Mouse (Mus musculus) hindbrain, embryonic 14.5 days (tissue): ENCODE results near the gene Aurkb. TPM values are rescaled to one million over a fixed set of nuclear protein-coding genes. Genes with fewer than 3 reads are reported as not detected.

Source experiments
- ATAC-seq: fragments of 200-750 bp; cut with Nextera tagmentation; 2 replicates; pipeline ENCODE4 v1.8.0; 2017; ENCODE audit warnings: moderate number of reproducible peaks, mild to moderate bottlenecking, moderate TSS enrichment, moderate library complexity; ENCODE audit not compliant: low FRiP score
- DNase-seq: peaks from one replicate; pipeline ENCODE4 v3.0.0-alpha.2; 2015; ENCODE audit warnings: low spot score
- H3K27ac ChIP-seq: fragments of 300-500 bp; sonication (generic); 2 replicates; pipeline ENCODE4 v1.5.1; 2014; ENCODE audit warnings: mild to moderate bottlenecking, moderate library complexity
- H3K27me3 ChIP-seq: fragments of 300-500 bp; sonication (generic); 2 replicates; pipeline ENCODE4 v1.6.1; 2014; ENCODE audit warnings: mild to moderate bottlenecking, low read length, mixed read lengths; ENCODE audit not compliant: control insufficient read depth, insufficient read depth
- H3K36me3 ChIP-seq: fragments of 300-500 bp; sonication (generic); replicated peaks from 2 replicates; pipeline ENCODE4 v1.6.1; 2014; ENCODE audit not compliant: control insufficient read depth, insufficient read depth
- H3K4me1 ChIP-seq: fragments of 300-500 bp; sonication (generic); replicated peaks from 2 replicates; pipeline ENCODE4 v1.6.1; 2014; ENCODE audit warnings: antibody characterized with exemption, low read length, mixed read lengths; ENCODE audit not compliant: control insufficient read depth, insufficient read depth
- H3K4me2 ChIP-seq: fragments of 300-500 bp; sonication (generic); replicated peaks from 2 replicates; pipeline ENCODE4 v1.6.1; 2014; ENCODE audit warnings: mild to moderate bottlenecking, moderate library complexity
- H3K4me3 ChIP-seq: fragments of 300-500 bp; sonication (generic); replicated peaks from 2 replicates; pipeline ENCODE4 v1.5.1; 2014; ENCODE audit warnings: mild to moderate bottlenecking, low read length
- H3K9ac ChIP-seq: fragments of 300-500 bp; sonication (generic); 2 replicates; pipeline ENCODE4 v1.6.1; 2014
- H3K9me3 ChIP-seq: fragments of 300-500 bp; sonication (generic); 2 replicates; pipeline ENCODE4 v1.6.1; 2016; ENCODE audit warnings: low read length; ENCODE audit not compliant: control insufficient read depth
- WGBS: fragments of 180-500 bp; shearing (Covaris S2); extraction: QIAGEN DNeasy Blood & Tissue Kit; methylation state at CpG from one replicate; pipeline ENCODE4 v1.1.7; 2014; 5-methylcytosine and 5-hydroxymethylcytosine counted together
- polyA plus RNA-seq: library from polyadenylated mRNA; unstranded; fragments of >200 nt; fragmentation: Nextera tagmentation; extraction: Ambion mirVana; gene quantifications from 2 replicates; pipeline ENCODE4 v1.2.1, GENCODE M21; 2014

Aurkb gene
- polyA plus RNA-seq, 1 experiment from 2014 or later: 17.0 TPM

- H3K27me3 ChIP-seq: no peaks in the 10 kb centered on the region
- H3K9ac ChIP-seq: no peak overlapping the region
- ATAC-seq (no peak), DNase-seq (no peak)
- H3K4me3 ChIP-seq: no peak overlapping the region
- H3K9me3 ChIP-seq: no peaks in the 10 kb centered on the region
- no peaks in the 10 kb centered on the region for H3K36me3 ChIP-seq
- no peak overlapping the region for H3K4me2 ChIP-seq
- peaks cover 13% of the 10 kb centered on the region for H3K4me1 ChIP-seq
- H3K27ac ChIP-seq: no peak overlapping the region
- WGBS: 51% methylated on average over 8 of the region's 9 CpGs
These were observed 30.5 kb downstream of the Aurkb start for GRCm38 (mm10) chr11:69075764-69076479.

- Histone ChIP-seq H3K4me3 (no peak overlapping the region), H3K4me2 (no peak overlapping the region), H3K4me1 (peaks cover 7% of the 10 kb centered on the region), H3K36me3 (no peaks in the 10 kb centered on the region), H3K27ac (no peak overlapping the region), H3K27me3 (no peaks in the 10 kb centered on the region), H3K9me3 (no peaks in the 10 kb centered on the region), H3K9ac (no peak overlapping the region)
- ATAC-seq: no peak
- DNase-seq: no peak
- WGBS: 62% methylated on average over 5 of the region's 5 CpGs
These were observed 31.1 kb downstream of the Aurkb start for GRCm38 (mm10) chr11:69076572-69076971.

- ATAC-seq: no peak
- H3K4me2 ChIP-seq: no peak overlapping the region
- H3K9ac ChIP-seq: no peak overlapping the region
- no peak overlapping the region for H3K4me3 ChIP-seq
- no peak for DNase-seq
- no peaks in the 10 kb centered on the region for H3K36me3 ChIP-seq
- no peak overlapping the region for H3K27ac ChIP-seq
- H3K9me3 ChIP-seq: no peaks in the 10 kb centered on the region
- H3K4me1 ChIP-seq: peaks cover 3% of the 10 kb centered on the region; the same call in 1 of the 2 replicates
- H3K27me3 ChIP-seq: no peaks in the 10 kb centered on the region
- WGBS: 86% methylated on average over 9 of the region's 9 CpGs
These were observed 31.9 kb downstream of the Aurkb start for GRCm38 (mm10) chr11:69077316-69077715.

DNA sequence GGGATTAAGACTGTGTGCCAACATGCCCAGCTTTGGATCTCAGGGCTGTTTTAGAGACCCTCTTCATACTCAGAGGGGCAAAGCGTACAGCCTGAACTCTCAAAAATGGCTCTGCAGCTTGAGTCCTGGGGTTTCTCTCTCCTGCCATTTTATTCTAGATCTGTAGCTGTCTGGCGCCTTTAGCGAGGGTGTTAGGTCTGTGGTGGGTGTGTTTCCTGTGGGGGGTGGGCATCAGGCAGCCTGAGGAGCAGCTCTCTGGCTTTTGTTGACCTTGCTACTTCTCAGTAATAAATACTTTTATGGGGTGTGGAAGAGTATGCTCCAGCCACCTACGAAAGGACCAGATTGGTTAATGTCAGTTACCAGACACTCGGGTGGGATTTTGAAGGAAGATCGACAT, 32.6 kb downstream of the Aurkb start:
- H3K9me3 ChIP-seq: no peaks in the 10 kb centered on the region
- H3K27me3 ChIP-seq: no peaks in the 10 kb centered on the region
- H3K4me3 ChIP-seq: no peak overlapping the region
- no peak overlapping the region for H3K27ac ChIP-seq
- H3K4me2 ChIP-seq: no peak overlapping the region
- 88% methylated on average over 6 of the region's 6 CpGs for WGBS
- no peak for DNase-seq
- no peak for ATAC-seq
- no peaks in the 10 kb centered on the region for H3K4me1 ChIP-seq
- no peak overlapping the region for H3K9ac ChIP-seq
- H3K36me3 ChIP-seq: no peaks in the 10 kb centered on the region

- H3K9ac ChIP-seq: no peak overlapping the region
- no peak overlapping the region for H3K4me2 ChIP-seq
- ATAC-seq (no peak), DNase-seq (no peak)
- H3K4me1 ChIP-seq: no peaks in the 10 kb centered on the region
- H3K27ac ChIP-seq: no peak overlapping the region
- 81% methylated on average over 5 of the region's 5 CpGs for WGBS
- no peaks in the 10 kb centered on the region for H3K36me3 ChIP-seq
- no peaks in the 10 kb centered on the region for H3K9me3 ChIP-seq
- no peak overlapping the region for H3K4me3 ChIP-seq
- H3K27me3 ChIP-seq: no peaks in the 10 kb centered on the region
These were observed 33.5 kb downstream of the Aurkb start for GRCm38 (mm10) chr11:69078805-69079438.

- no peak overlapping the region for H3K27ac ChIP-seq
- no peak overlapping the region for H3K4me3 ChIP-seq
- H3K36me3 ChIP-seq: no peaks in the 10 kb centered on the region
- DNase-seq (no peak), ATAC-seq (no peak)
- no peaks in the 10 kb centered on the region for H3K4me1 ChIP-seq
- H3K27me3 ChIP-seq: no peaks in the 10 kb centered on the region
- no peak overlapping the region for H3K9ac ChIP-seq
- no peak overlapping the region for H3K4me2 ChIP-seq
- no peaks in the 10 kb centered on the region for H3K9me3 ChIP-seq
- 88% methylated on average over 15 of the region's 15 CpGs for WGBS
These were observed 34.8 kb downstream of the Aurkb start for GRCm38 (mm10) chr11:69080102-69080854.

DNA sequence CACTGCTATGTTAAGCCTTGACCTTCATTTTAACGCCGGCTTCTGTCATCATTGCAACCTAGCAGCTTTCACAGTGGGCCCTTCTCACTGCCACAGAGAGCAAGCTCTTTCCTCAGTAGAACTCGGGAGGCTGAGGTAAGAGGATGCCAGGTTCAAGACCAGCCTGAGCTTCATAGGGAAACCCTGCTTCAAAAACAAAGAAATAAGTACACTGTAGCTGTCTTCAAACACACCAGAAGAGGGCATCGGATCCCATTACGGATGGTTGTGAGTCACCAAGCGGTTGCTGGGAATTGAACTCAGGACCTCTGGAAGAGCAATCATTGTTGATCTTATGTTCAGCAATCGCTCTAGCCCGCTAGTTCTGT, 35.4 kb downstream of the Aurkb start:
- H3K36me3 ChIP-seq: no peaks in the 10 kb centered on the region
- no peak overlapping the region for H3K9ac ChIP-seq
- H3K4me1 ChIP-seq: no peaks in the 10 kb centered on the region
- no peaks in the 10 kb centered on the region for H3K9me3 ChIP-seq
- DNase-seq (no peak), ATAC-seq (no peak)
- H3K4me3 ChIP-seq: no peak overlapping the region
- no peak overlapping the region for H3K4me2 ChIP-seq
- WGBS: 84% methylated on average over 8 of the region's 8 CpGs
- no peaks in the 10 kb centered on the region for H3K27me3 ChIP-seq
- H3K27ac ChIP-seq: no peak overlapping the region

GRCm38 (mm10) chr11:69081613-69082012, 36.2 kb downstream of the Aurkb start:
- 88% methylated on average over 7 of the region's 7 CpGs for WGBS
- no peak for DNase-seq
- no peaks in the 10 kb centered on the region for H3K27me3 ChIP-seq
- H3K9me3 ChIP-seq: no peaks in the 10 kb centered on the region
- H3K9ac ChIP-seq: no peak overlapping the region
- no peak overlapping the region for H3K4me3 ChIP-seq
- no peak for ATAC-seq
- H3K27ac ChIP-seq: no peak overlapping the region
- H3K36me3 ChIP-seq: no peaks in the 10 kb centered on the region
- no peak overlapping the region for H3K4me2 ChIP-seq
- H3K4me1 ChIP-seq: no peaks in the 10 kb centered on the region

GRCm38 (mm10) chr11:69085608-69086007, 40.2 kb downstream of the Aurkb start:
- Histone ChIP-seq H3K4me3 (no peak overlapping the region), H3K4me2 (no peak overlapping the region), H3K27me3 (no peaks in the 10 kb centered on the region), H3K9me3 (no peaks in the 10 kb centered on the region), H3K9ac (no peak overlapping the region), H3K36me3 (peaks cover 12% of the 10 kb centered on the region; the same call in 1 of the 2 replicates), H3K27ac (no peak overlapping the region), H3K4me1 (peaks cover 17% of the 10 kb centered on the region)
- DNase-seq (no peak), ATAC-seq (no peak)
- 64% methylated on average over 6 of the region's 6 CpGs for WGBS
